Mouse (Mus musculus) right cerebral cortex, postnatal 4 days (tissue): ENCODE data around the gene Fshr.

Experiments
- DNase-seq: peaks from one replicate; pipeline ENCODE4 v3.0.0-alpha.2; 2022

Gene Fshr

GRCm38 (mm10) chr17:89032981-89033380, 167.5 kb downstream of the Fshr start:
- DNase-seq: no peak

GRCm38 (mm10) chr17:89019518-89019917, 181.0 kb downstream of the Fshr start:
- DNase-seq: no peak

GRCm38 (mm10) chr17:89017002-89017401, 183.5 kb downstream of the Fshr start:
- no peak for DNase-seq

- DNase-seq: no peak
These were observed 186.8 kb downstream of the Fshr start for GRCm38 (mm10) chr17:89013691-89014090.

- no peak for DNase-seq
These were observed 191.4 kb downstream of the Fshr start for GRCm38 (mm10) chr17:89009117-89009516.

GRCm38 (mm10) chr17:89008680-89009079, 191.8 kb downstream of the Fshr start:
- DNase-seq: no peak

- DNase-seq: no peak
These were observed 194.5 kb downstream of the Fshr start for GRCm38 (mm10) chr17:89005959-89006358.

- DNase-seq: no peak
These were observed 200.6 kb downstream of the Fshr start for GRCm38 (mm10) chr17:88999907-89000306.

- no peak for DNase-seq
These were observed 202.2 kb downstream of the Fshr start for GRCm38 (mm10) chr17:88998243-88998642.

- no peak for DNase-seq
These were observed 209.2 kb downstream of the Fshr start for GRCm38 (mm10) chr17:88991238-88991637.

- no peak for DNase-seq
These were observed 219.6 kb downstream of the Fshr start for GRCm38 (mm10) chr17:88980708-88981355.

GRCm38 (mm10) chr17:88974538-88974937, 225.9 kb downstream of the Fshr start:
- DNase-seq: no peak

- no peak for DNase-seq
These were observed 234.4 kb downstream of the Fshr start for GRCm38 (mm10) chr17:88966028-88966427.

- DNase-seq: peak; percentile 48
These were observed 246.5 kb downstream of the Fshr start for GRCm38 (mm10) chr17:88954011-88954410.

GRCm38 (mm10) chr17:88938153-88938681, 262.3 kb downstream of the Fshr start:
- DNase-seq: no peak

GRCm38 (mm10) chr17:88937341-88938152, 262.9 kb downstream of the Fshr start:
- DNase-seq: peak; percentile 41

- no peak for DNase-seq
These were observed 263.5 kb downstream of the Fshr start for GRCm38 (mm10) chr17:88936941-88937340.
